ENCODE assay signal across 29 mouse cellular contexts in genomic region chr1:75223532-75223931, GRCm38 (mm10). TPM values are rescaled to one million over a fixed set of nuclear protein-coding genes. Genes with fewer than 3 reads are reported as not detected.
DNase-seq lines count a peak whose midpoint lies in the region; TF ChIP-seq lines count a peak whose summit lies in the region.
"Had no signal": no experiment of that assay in that cellular context is flagged by ENCODE, and none has a peak within 500 bp of the region (broad histone marks: within the 10 kb centered on the region; RNA-seq: fewer than 3 reads in every experiment).

No protein-coding gene starts in this region.

- 3% methylated on average over 6 of the region's 6 CpGs for WGBS in thymus, adult 2 months

- no peak for TF ChIP-seq CTCF in thymus, adult 2 months (IDR thresholded peaks at IDR 0.05; ENCODE audit: borderline replicate concordance, control insufficient read depth, extremely low read depth, insufficient read depth, low read length, poor library complexity)
- TF ChIP-seq CTCF in E14TG2a.4 (conservative IDR thresholded peaks at IDR 0.05; ENCODE audit: low read length), result no peak

- no peak for TF ChIP-seq POLR2A in thymus, adult 2 months (IDR thresholded peaks at IDR 0.05; ENCODE audit: control insufficient read depth, extremely low read depth, insufficient read depth, low read length, poor library complexity)

- H3K27me3 ChIP-seq in thymus, adult 2 months (ENCODE audit: control insufficient read depth, insufficient read depth, low read length), result no peaks in the 10 kb centered on the region
- H3K27me3 ChIP-seq in E14TG2a.4 (ENCODE audit: insufficient read depth, low read length), result peaks cover 16% of the 10 kb centered on the region
- no peaks in the 10 kb centered on the region for H3K27me3 ChIP-seq in megakaryocyte, embryonic 14.5 days (replicated peaks)
- H3K27me3 ChIP-seq: Patski had no signal

- no peak overlapping the region for H3K4me3 ChIP-seq in thymus, adult 2 months (ENCODE audit: control insufficient read depth, insufficient read depth, low read length)
- H3K4me3 ChIP-seq in E14TG2a.4 (replicated peaks; ENCODE audit: low read length), result peak overlapping the region; percentile 60
- peak overlapping the region; percentile 67 for H3K4me3 ChIP-seq in megakaryocyte, embryonic 14.5 days (replicated peaks)
- H3K4me3 ChIP-seq: forebrain, embryonic 13.5 days; heart, embryonic 12.5 days; hindbrain, embryonic 13.5 days; limb, embryonic 13.5 days; liver, embryonic 12.5 days; midbrain, embryonic 15.5 days; neural tube, embryonic 13.5 days had no signal

- peak overlapping the region; percentile 75 for H3K27ac ChIP-seq in thymus, adult 2 months (ENCODE audit: control insufficient read depth, insufficient read depth, low read length)
- H3K27ac ChIP-seq: forebrain, embryonic 13.5 days; hindbrain, embryonic 13.5 days; limb, embryonic 13.5 days; liver, embryonic 12.5 days; midbrain, embryonic 15.5 days; neural tube, embryonic 13.5 days had no signal

- no peaks in the 10 kb centered on the region for H3K36me3 ChIP-seq in thymus, adult 2 months (ENCODE audit: control insufficient read depth, insufficient read depth, low read length)
- no peaks in the 10 kb centered on the region for H3K36me3 ChIP-seq in E14TG2a.4 (ENCODE audit: insufficient read depth, low read length)
- H3K36me3 ChIP-seq in megakaryocyte, embryonic 14.5 days (replicated peaks; ENCODE audit: low read length), result no peaks in the 10 kb centered on the region
- H3K36me3 ChIP-seq: heart, embryonic 12.5 days; hindbrain, embryonic 13.5 days; limb, embryonic 13.5 days; liver, embryonic 12.5 days; midbrain, embryonic 15.5 days; neural tube, embryonic 13.5 days had no signal

- peak; percentile 43 for DNase-seq in thymus, adult 2 months
- no peak for DNase-seq in thymus, adult 18-20 months
- peak; percentile 45 for DNase-seq in thymus, postnatal 4 days
- no peak for DNase-seq in right cerebral cortex, postnatal 4 days
- no peak for DNase-seq in testis, postnatal 14 days (ENCODE audit: low spot score)
- DNase-seq: adrenal gland, adult 8-10 months; cerebellum, adult 11-12 months; cerebellum, postnatal 14 days; heart, postnatal 14 days; kidney, adult 11 months; kidney, postnatal 4 days; lung, adult 18-20 months; lung, postnatal 10 days; right cerebral cortex, adult 18-20 months had no signal

- no peaks in the 10 kb centered on the region for H3K9me3 ChIP-seq in E14TG2a.4 (ENCODE audit: low read length)
- H3K9me3 ChIP-seq in megakaryocyte, embryonic 14.5 days, result no peaks in the 10 kb centered on the region
- H3K9me3 ChIP-seq: forebrain, embryonic 13.5 days; heart, embryonic 12.5 days; hindbrain, embryonic 13.5 days; limb, embryonic 13.5 days; liver, embryonic 12.5 days; midbrain, embryonic 15.5 days; neural tube, embryonic 13.5 days had no signal

- peaks cover 36% of the 10 kb centered on the region for H3K4me1 ChIP-seq in thymus, adult 2 months (replicated peaks; ENCODE audit: control insufficient read depth, insufficient read depth, low read length)
- H3K4me1 ChIP-seq in E14TG2a.4 (replicated peaks; ENCODE audit: low read depth, low read length), result peaks cover 97% of the 10 kb centered on the region
- H3K4me1 ChIP-seq in megakaryocyte, embryonic 14.5 days, result peaks cover 93% of the 10 kb centered on the region

RNA-seq across cellular contexts. Expression of gene Tuba4a, which starts 3.9 kb away (rescaled TPM):
- polyA plus RNA-seq in thymus, adult 2 months (2012; rRNA removed), result 139 and 162 TPM in 2 replicates
- polyA plus RNA-seq in megakaryocyte, embryonic 14.5 days (2012; ENCODE audit: insufficient read depth, low replicate concordance), result 283 and 585 TPM in 2 replicates

RNA-seq across cellular contexts. Expression of gene A630095N17Rik, which starts 8.4 kb away (rescaled TPM):
- not detected in 2 replicates for polyA plus RNA-seq in thymus, adult 2 months (2012; rRNA removed)
- not detected in 2 replicates for polyA plus RNA-seq in megakaryocyte, embryonic 14.5 days (2012; ENCODE audit: insufficient read depth, low replicate concordance)
- polyA plus RNA-seq: embryonic facial prominence, embryonic 14.5 days; forebrain, embryonic 13.5 days; gonadal fat pad, adult 2 months; heart, embryonic 12.5 days; hindbrain, embryonic 13.5 days; kidney, embryonic 16.5 days; limb, embryonic 13.5 days; liver, embryonic 12.5 days; midbrain, embryonic 15.5 days; neural tube, embryonic 13.5 days; stomach, embryonic 16.5 days; urinary bladder, adult 2 months had no signal

RNA-seq across cellular contexts. Expression of gene Dnajb2, which starts 12.7 kb away (rescaled TPM):
- 19.9 and 22.3 TPM in 2 replicates for polyA plus RNA-seq in thymus, adult 2 months (2012; rRNA removed)
- polyA plus RNA-seq in megakaryocyte, embryonic 14.5 days (2012; ENCODE audit: insufficient read depth, low replicate concordance), result 97.0 and 100 TPM in 2 replicates

RNA-seq across cellular contexts. Expression of gene Stk16, which starts 12.9 kb away (rescaled TPM):
- 340 and 342 TPM in 2 replicates for polyA plus RNA-seq in thymus, adult 2 months (2012; rRNA removed)
- polyA plus RNA-seq in megakaryocyte, embryonic 14.5 days (2012; ENCODE audit: insufficient read depth, low replicate concordance), result 195 and 221 TPM in 2 replicates

RNA-seq across cellular contexts. Expression of gene Glb1l, which starts 12.9 kb away (rescaled TPM):
- 11.7 and 14.4 TPM in 2 replicates for polyA plus RNA-seq in thymus, adult 2 months (2012; rRNA removed)
- 0.47 and 1.1 TPM in 2 replicates for polyA plus RNA-seq in megakaryocyte, embryonic 14.5 days (2012; ENCODE audit: insufficient read depth, low replicate concordance)

Comparison
In these comparisons a context has a peak if more than half of its experiments do, and no peak if none do; other contexts are left out.
1. DNase-seq: peak in thymus, adult 2 months (single experiment) and thymus, postnatal 4 days (single experiment); none in thymus, adult 18-20 months (0 of 2), right cerebral cortex, postnatal 4 days (single experiment) and testis, postnatal 14 days (single experiment).